In genomic region chr2:93313768-93314632, GRCm38 (mm10) we compare ENCODE assay signal across 8 mouse cellular contexts. TPM values are rescaled to one million over a fixed set of nuclear protein-coding genes. Genes with fewer than 3 reads are reported as not detected.
DNase-seq lines count a peak whose midpoint lies in the region; ATAC-seq and TF ChIP-seq lines count a peak whose summit lies in the region.

No protein-coding gene starts in this region.

- no peak overlapping the region for H3K4me3 ChIP-seq in hindbrain, embryonic 13.5 days
- no peak overlapping the region for H3K4me3 ChIP-seq in lung, postnatal 0 days (ENCODE audit: low read depth, low read length)

- no peaks in the 10 kb centered on the region for H3K27me3 ChIP-seq in hindbrain, embryonic 13.5 days
- no peaks in the 10 kb centered on the region for H3K27me3 ChIP-seq in lung, postnatal 0 days (replicated peaks; ENCODE audit: insufficient read depth, low read length)

- no peak overlapping the region for H3K4me2 ChIP-seq in hindbrain, embryonic 13.5 days
- no peak overlapping the region for H3K4me2 ChIP-seq in lung, postnatal 0 days (replicated peaks; ENCODE audit: low read depth, low read length)

- ATAC-seq in hindbrain, embryonic 13.5 days (ENCODE audit: low FRiP score) = peak; percentile 36; the same call in 1 of the 2 replicates
- ATAC-seq in megakaryocyte-erythroid progenitor cell, adult 5-6 weeks (replicated peaks; ENCODE audit: low FRiP score, low TSS enrichment, poor library complexity, severe bottlenecking) = no peak
- ATAC-seq in lung, postnatal 0 days = no peak

- no peak for TF ChIP-seq EP300 in lung, postnatal 0 days (IDR thresholded peaks at IDR 0.05)

- DNase-seq in MN1 (ENCODE audit: low spot score) = peak; percentile 82
- DNase-seq in brain, embryonic 14.5 days (ENCODE audit: low read depth) = peak; percentile 78
- peak; percentile 57 to 64 for DNase-seq in kidney, postnatal 36 days
- no peak for DNase-seq in T-cell, adult 2 months (ENCODE audit: low spot score)
- no peak for DNase-seq in lung, postnatal 0 days (ENCODE audit: low spot score)
- DNase-seq in right cerebral cortex, postnatal 10 days (ENCODE audit: low spot score in 2 of 2) = no peak

- H3K4me1 ChIP-seq in hindbrain, embryonic 13.5 days (replicated peaks) = peaks cover 79% of the 10 kb centered on the region
- H3K4me1 ChIP-seq in lung, postnatal 0 days (ENCODE audit: insufficient read depth, low read depth, low read length) = no peaks in the 10 kb centered on the region

- TF ChIP-seq POLR2A in brain, embryonic 14.5 days (IDR thresholded peaks at IDR 0.05; ENCODE audit: borderline replicate concordance, extremely low read depth, insufficient read depth, insufficient read length, poor library complexity, severe bottlenecking) = no peak

- peak overlapping the region; percentile 87 for H3K27ac ChIP-seq in hindbrain, embryonic 13.5 days
- H3K27ac ChIP-seq in lung, postnatal 0 days (ENCODE audit: low read length) = no peak overlapping the region

- 26% methylated on average over 15 of the region's 15 CpGs for WGBS in hindbrain, embryonic 13.5 days
- 45% methylated on average over 15 of the region's 15 CpGs for WGBS in lung, postnatal 0 days

- 0 out of 2 replicates have a peak, but pooled peaks cover 4% of the 10 kb centered on the region for H3K36me3 ChIP-seq in hindbrain, embryonic 13.5 days
- H3K36me3 ChIP-seq in lung, postnatal 0 days (ENCODE audit: insufficient read depth, low read length) = 0 out of 2 replicates have a peak, but pooled peaks cover 4% of the 10 kb centered on the region

- no peaks in the 10 kb centered on the region for H3K9me3 ChIP-seq in hindbrain, embryonic 13.5 days
- H3K9me3 ChIP-seq in lung, postnatal 0 days (ENCODE audit: low read length) = no peaks in the 10 kb centered on the region

- no peak for TF ChIP-seq CTCF in brain, embryonic 14.5 days (IDR thresholded peaks at IDR 0.05; ENCODE audit: borderline replicate concordance, extremely low read depth, insufficient read depth, insufficient read length)
- TF ChIP-seq CTCF in lung, postnatal 0 days (IDR thresholded peaks at IDR 0.05) = no peak

- H3K9ac ChIP-seq in hindbrain, embryonic 13.5 days = 0 out of 2 replicates have a peak overlapping the region, but pooled peaks have one; percentile 29
- H3K9ac ChIP-seq in lung, postnatal 0 days (replicated peaks; ENCODE audit: low read depth) = no peak overlapping the region

RNA-seq across cellular contexts. Expression of gene Tspan18, which starts 20.3 kb away (rescaled TPM):
- polyA plus RNA-seq in brain, embryonic 14.5 days (2012; rRNA removed) = 25.3 and 43.9 TPM in 2 replicates
- 23.6 and 32.5 TPM in 2 replicates for polyA plus RNA-seq in hindbrain, embryonic 13.5 days (2015; fragmentation: Nextera tagmentation; extraction: Ambion mirVana)
- total RNA-seq in megakaryocyte-erythroid progenitor cell, adult 5-6 weeks (2014; fragmentation: Nextera tagmentation) = 4.1 TPM in 1 of 2 replicates, not detected in the other
- total RNA-seq in megakaryocyte-erythroid progenitor cell, adult 5-6 weeks (2017) = not detected in 2 replicates
- polyA plus RNA-seq in lung, postnatal 0 days (2015; fragmentation: Nextera tagmentation; extraction: Ambion mirVana) = 36.4 and 39.9 TPM in 2 replicates

Comparison
In these comparisons a context has a peak if more than half of its experiments do, and no peak if none do; other contexts are left out.
1. DNase-seq: peak in MN1 (single experiment), brain, embryonic 14.5 days (single experiment) and kidney, postnatal 36 days (2 of 2); none in T-cell, adult 2 months (single experiment), lung, postnatal 0 days (single experiment) and right cerebral cortex, postnatal 10 days (0 of 2).